Mouse (Mus musculus) lung, embryonic 14.5 days (tissue): ENCODE data around the gene Il27ra. TPM values are rescaled to one million over a fixed set of nuclear protein-coding genes. Genes with fewer than 3 reads are reported as not detected.

ENCODE experiments used
- ATAC-seq: fragments of 200-750 bp; cut with Nextera tagmentation; 2 replicates; pipeline ENCODE4 v1.8.0; 2017; ENCODE audit warnings: mild to moderate bottlenecking, moderate TSS enrichment, moderate library complexity; ENCODE audit not compliant: insufficient read depth
- DNase-seq: peaks from one replicate; pipeline ENCODE4 v3.0.0-alpha.2; 2015
- H3K27ac ChIP-seq: fragments of 300-500 bp; sonication (generic); 2 replicates; pipeline ENCODE4 v1.5.1; 2014; ENCODE audit warnings: low read depth, mild to moderate bottlenecking, moderate library complexity
- H3K27me3 ChIP-seq: fragments of 300-500 bp; sonication (generic); 2 replicates; pipeline ENCODE4 v1.6.1; 2014; ENCODE audit warnings: low read length, control low read depth; ENCODE audit not compliant: insufficient read depth
- H3K36me3 ChIP-seq: fragments of 300-500 bp; sonication (generic); 2 replicates; pipeline ENCODE4 v1.6.1; 2014; ENCODE audit warnings: control low read depth; ENCODE audit not compliant: insufficient read depth
- H3K4me1 ChIP-seq: fragments of 300-500 bp; sonication (generic); 2 replicates; pipeline ENCODE4 v1.6.1; 2014; ENCODE audit warnings: antibody characterized with exemption, control low read depth; ENCODE audit not compliant: insufficient read depth
- H3K4me2 ChIP-seq: fragments of 300-500 bp; sonication (generic); 2 replicates; pipeline ENCODE4 v1.6.1; 2014; ENCODE audit warnings: mild to moderate bottlenecking
- H3K4me3 ChIP-seq: fragments of 300-500 bp; sonication (generic); 2 replicates; pipeline ENCODE4 v1.5.1; 2014; ENCODE audit warnings: low read depth, low read length
- H3K9ac ChIP-seq: fragments of 300-500 bp; sonication (generic); 2 replicates; pipeline ENCODE4 v1.6.1; 2014
- H3K9me3 ChIP-seq: fragments of 300-500 bp; sonication (generic); 2 replicates; pipeline ENCODE4 v1.6.1; 2016; ENCODE audit warnings: low read depth, low read length, control low read depth
- CTCF ChIP-seq: IDR thresholded peaks from 2 replicates; pipeline ENCODE4 v1.5.1; 2016; ENCODE audit warnings: antibody characterized with exemption, low read depth
- WGBS: fragments of 180-500 bp; shearing (Covaris S2); extraction: QIAGEN DNeasy Blood & Tissue Kit; methylation state at CpG from one replicate; pipeline ENCODE4 v1.1.7; 2014; 5-methylcytosine and 5-hydroxymethylcytosine counted together
- polyA plus RNA-seq: library from polyadenylated mRNA; unstranded; fragments of >200 nt; fragmentation: Nextera tagmentation; extraction: Ambion mirVana; gene quantifications from 2 replicates; pipeline ENCODE4 v1.2.1, GENCODE M21; 2014

Il27ra gene
- polyA plus RNA-seq, 1 experiment from 2014 or later = 1.1 TPM

DNA sequence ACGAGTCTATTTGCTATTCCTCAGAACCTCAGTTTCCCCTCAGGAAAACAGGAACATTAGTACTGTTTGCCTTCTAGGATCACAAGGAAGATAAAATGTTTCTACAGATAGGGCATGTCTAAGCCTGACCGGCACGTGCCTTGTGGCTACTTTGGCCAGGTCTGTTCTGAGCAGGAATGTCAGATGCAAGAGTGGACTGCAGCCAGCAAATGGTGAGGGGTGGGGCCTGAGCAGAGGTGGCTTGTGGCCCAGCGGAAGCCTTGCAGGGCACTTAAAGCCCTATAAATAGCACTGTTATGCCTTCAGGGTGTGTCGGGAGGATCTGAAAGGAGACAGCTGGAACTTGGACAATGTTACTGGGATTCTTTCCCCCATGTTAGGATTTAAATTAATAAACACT is 19.3 kb downstream of the Il27ra start:
- Histone ChIP-seq H3K27me3 (peaks cover 20% of the 10 kb centered on the region; the same call in 1 of the 2 replicates), H3K27ac (no peak overlapping the region), H3K4me3 (no peak overlapping the region), H3K9ac (no peak overlapping the region), H3K36me3 (no peaks in the 10 kb centered on the region), H3K4me1 (peaks cover 15% of the 10 kb centered on the region), H3K9me3 (no peaks in the 10 kb centered on the region), H3K4me2 (0 out of 2 replicates have a peak overlapping the region, but pooled peaks have one; percentile 12)
- DNase-seq (peak; percentile 60), ATAC-seq (no peak)
- WGBS = 5% methylated on average over 5 of the region's 5 CpGs
- TF ChIP-seq CTCF = no peak

DNA sequence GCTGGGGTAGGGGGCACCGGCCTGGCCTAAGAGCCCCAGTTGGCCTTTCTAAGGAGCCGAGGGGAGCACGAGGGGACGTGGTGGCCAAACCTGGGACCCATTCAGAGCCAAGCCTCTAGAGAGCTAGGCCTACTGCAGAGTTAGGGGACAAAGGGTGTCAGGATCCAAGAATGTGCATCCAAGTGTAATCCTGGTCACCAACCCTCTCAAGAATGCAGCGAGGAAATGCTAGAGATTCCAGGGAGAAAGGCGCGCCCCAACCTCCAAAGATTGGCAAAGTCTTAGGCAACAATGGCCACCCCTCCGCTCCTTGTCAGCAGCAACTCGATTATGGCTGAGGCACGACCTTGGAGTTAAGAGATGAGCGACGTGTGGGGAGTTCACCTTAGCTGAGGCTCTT is 20.8 kb downstream of the Il27ra start:
- 39% methylated on average over 12 of the region's 12 CpGs for WGBS
- no peaks in the 10 kb centered on the region for H3K9me3 ChIP-seq
- H3K27me3 ChIP-seq = peaks cover 12% of the 10 kb centered on the region; the same call in 1 of the 2 replicates
- H3K4me3 ChIP-seq = peak overlapping the region; percentile 24
- no peaks in the 10 kb centered on the region for H3K36me3 ChIP-seq
- peak overlapping the region; percentile 36 for H3K27ac ChIP-seq
- ATAC-seq (peak; percentile 11; the same call in 1 of the 2 replicates), DNase-seq (peak; percentile 38)
- peak overlapping the region; percentile 13; the same call in 1 of the 2 replicates for H3K9ac ChIP-seq
- TF ChIP-seq CTCF = no peak
- peak overlapping the region; percentile 56 for H3K4me2 ChIP-seq
- H3K4me1 ChIP-seq = peaks cover 15% of the 10 kb centered on the region

DNA sequence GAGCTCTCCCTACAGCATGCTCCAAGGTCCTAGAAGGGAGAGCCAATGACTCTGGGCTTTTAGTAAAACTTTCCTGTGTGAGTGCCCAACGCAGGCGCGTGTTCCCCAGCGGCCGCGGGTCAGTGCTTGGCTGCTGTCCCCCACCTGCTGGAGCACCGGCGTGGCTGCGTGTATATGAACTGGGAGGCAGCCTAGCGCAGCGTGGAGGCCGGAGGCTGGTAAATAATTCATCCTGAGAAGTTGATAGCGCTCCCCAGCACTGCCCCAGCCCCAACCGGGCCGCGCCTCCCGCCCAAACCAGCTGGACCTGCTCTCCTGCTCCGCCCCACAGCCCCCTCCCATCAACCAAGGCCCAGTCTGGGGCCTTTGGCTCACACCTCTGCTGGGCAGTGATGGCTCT is 21.3 kb downstream of the Il27ra start, which contains the start of gene Palm3:
Gene Palm3 (plus strand): TSS at position 376 of the 400 bp plus-strand sequence.
- WGBS = 5% methylated on average over 17 of the region's 18 CpGs
- Histone ChIP-seq H3K9me3 (no peaks in the 10 kb centered on the region), H3K27ac (peak within 1 kb of the TSS; percentile 36), H3K27me3 (peaks cover 8% of the 10 kb centered on the region; the same call in 1 of the 2 replicates), H3K36me3 (no peaks in the 10 kb centered on the region), H3K4me2 (peak within 1 kb of the TSS; percentile 56), H3K4me1 (peaks cover 15% of the 10 kb centered on the region), H3K4me3 (peak within 1 kb of the TSS; percentile 24), H3K9ac (peak within 1 kb of the TSS; percentile 13; the same call in 1 of the 2 replicates)
- no peak; the same call in none of the 2 replicates for TF ChIP-seq CTCF
- ATAC-seq (peak; percentile 38), DNase-seq (peak; percentile 62)

DNA sequence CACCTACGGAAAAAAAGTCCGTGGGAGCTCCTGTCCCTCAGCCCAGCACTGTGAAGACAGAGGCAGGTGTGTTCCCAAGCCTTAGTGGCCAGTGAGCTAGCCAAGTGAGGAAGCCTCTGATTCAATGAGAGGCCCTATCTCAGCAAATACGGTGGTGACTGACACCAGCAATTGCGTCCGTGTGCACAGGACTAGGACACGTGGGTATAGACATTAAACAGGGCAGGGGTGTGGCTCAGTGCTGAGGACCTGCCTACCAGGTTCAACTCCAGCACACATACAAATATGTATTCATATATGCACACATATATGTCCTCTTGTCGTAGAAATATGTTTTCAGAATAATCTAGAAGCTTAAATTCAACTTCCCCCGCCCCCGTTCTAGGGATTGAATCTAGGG is 22.7 kb downstream of the Il27ra start:
- WGBS = 70% methylated on average over 9 of the region's 9 CpGs
- no peak overlapping the region for H3K4me2 ChIP-seq
- DNase-seq (no peak), ATAC-seq (no peak)
- H3K27me3 ChIP-seq = no peaks in the 10 kb centered on the region; the same call in 1 of the 2 replicates
- H3K9ac ChIP-seq = no peak overlapping the region
- H3K27ac ChIP-seq = no peak overlapping the region
- H3K36me3 ChIP-seq = no peaks in the 10 kb centered on the region
- no peaks in the 10 kb centered on the region for H3K9me3 ChIP-seq
- H3K4me1 ChIP-seq = peaks cover 10% of the 10 kb centered on the region; the same call in 1 of the 2 replicates
- TF ChIP-seq CTCF = no peak
- no peak overlapping the region for H3K4me3 ChIP-seq

DNA sequence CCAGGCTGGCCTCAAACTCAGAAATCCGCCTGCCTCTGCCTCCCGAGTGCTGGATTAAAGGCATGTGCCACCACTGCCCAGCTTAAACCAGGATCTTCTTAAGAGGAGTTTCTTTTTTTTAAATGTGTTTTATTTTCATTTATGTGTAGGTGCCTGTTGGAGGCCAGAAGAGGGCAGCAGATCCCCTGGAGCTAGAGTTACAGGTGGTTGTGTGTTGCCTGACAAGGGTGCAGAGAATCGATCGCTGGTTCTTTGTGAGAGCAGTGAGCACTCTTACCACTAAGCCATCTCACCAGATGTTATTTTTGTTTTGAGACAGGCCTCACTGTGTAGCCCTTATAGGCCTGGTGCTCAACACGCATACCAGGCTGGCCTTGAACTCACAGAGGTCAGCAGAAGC is 26.6 kb downstream of the Il27ra start:
- Histone ChIP-seq H3K4me2 (no peak overlapping the region), H3K4me1 (no peaks in the 10 kb centered on the region; the same call in 1 of the 2 replicates), H3K9ac (no peak overlapping the region), H3K9me3 (no peaks in the 10 kb centered on the region), H3K27me3 (peaks cover 29% of the 10 kb centered on the region), H3K4me3 (no peak overlapping the region), H3K27ac (no peak overlapping the region), H3K36me3 (no peaks in the 10 kb centered on the region)
- TF ChIP-seq CTCF = no peak
- ATAC-seq (no peak), DNase-seq (no peak)
- 93% methylated on average over 5 of the region's 5 CpGs for WGBS

DNA sequence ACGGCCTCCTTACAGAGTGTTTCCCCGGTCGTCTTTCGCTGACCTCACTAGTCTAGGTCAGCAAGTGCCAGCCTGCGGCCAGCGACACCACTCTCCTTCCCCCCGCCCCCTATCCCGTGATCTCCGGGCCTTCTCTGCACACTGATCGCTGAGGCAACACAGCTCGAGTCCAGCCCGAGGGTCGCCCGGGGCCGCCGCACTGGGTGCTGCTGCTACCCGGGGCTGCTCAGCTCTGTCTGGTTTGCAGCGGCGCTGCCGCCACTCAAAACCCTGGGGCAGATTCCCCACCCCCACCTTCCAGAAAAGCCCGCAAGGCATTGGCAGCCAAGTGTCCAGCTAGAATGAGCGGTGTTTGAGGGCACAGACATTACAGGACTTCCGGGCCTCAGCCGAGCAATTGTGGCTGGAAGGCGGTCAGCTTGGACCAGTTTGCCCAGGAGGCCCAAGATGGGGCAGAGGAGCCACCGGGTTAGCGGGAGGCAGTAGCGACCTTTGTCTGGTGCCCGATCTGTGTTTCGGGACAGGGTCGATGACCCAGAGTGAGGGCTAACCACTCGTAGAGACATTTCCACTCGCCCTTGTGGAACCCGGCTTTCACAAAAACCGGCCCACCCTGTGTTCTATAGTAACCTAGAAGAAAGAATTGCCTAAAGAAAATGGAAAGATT is 29.8 kb downstream of the Il27ra start:
- no peak for TF ChIP-seq CTCF
- peaks cover 39% of the 10 kb centered on the region for H3K27me3 ChIP-seq
- WGBS = 10% methylated on average over 35 of the region's 35 CpGs
- peak overlapping the region; percentile 29; the same call in 1 of the 2 replicates for H3K9ac ChIP-seq
- H3K4me2 ChIP-seq = peak overlapping the region; percentile 95
- ATAC-seq = no peak
- H3K4me3 ChIP-seq = peak overlapping the region; percentile 49
- no peaks in the 10 kb centered on the region for H3K9me3 ChIP-seq
- H3K36me3 ChIP-seq = no peaks in the 10 kb centered on the region
- DNase-seq = no peak
- H3K4me1 ChIP-seq = no peaks in the 10 kb centered on the region; the same call in 1 of the 2 replicates
- no peak overlapping the region for H3K27ac ChIP-seq

DNA sequence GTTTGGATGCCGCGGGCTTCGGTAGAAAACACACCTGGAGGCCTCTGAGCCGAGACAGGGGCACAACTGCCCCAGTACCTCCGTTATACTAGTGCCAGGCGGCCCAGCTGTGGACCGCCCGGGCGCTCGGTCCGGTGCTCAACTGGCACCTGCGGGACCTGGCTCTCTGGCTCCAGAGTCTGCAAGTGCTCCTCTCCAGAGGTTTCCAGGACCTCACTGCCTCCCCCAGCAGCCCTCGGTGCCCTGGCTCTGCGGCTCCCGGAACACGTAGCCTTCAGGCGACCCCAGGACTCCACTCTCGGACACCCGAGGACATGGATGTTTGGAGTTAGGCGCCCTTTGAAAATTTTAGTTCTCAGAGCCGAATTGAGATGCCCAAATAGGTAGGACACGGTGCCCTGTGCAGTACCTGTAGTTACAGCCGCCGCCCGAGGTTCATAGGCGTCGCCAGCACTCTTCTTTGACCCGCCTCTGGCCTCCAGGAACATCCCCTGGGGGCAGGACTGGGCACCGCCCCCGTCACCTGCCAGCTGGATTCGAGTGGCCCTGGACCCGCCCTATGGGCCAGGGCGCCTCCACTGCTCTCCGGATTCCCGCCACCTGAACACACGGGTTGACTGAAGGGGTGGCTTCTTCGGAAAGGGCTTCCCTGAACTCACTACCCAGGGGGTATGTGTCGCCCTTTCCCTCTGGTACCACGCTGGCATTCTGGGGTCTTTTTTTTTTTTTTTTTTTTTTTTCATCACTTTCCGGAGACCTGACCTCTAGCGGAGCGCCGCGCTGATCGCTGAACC is 30.5 kb downstream of the Il27ra start, which contains the start of gene 2210011C24Rik:
Gene 2210011C24Rik (minus strand): TSS at position 467 of the 794 bp plus-strand sequence.
- H3K9ac ChIP-seq = peak within 1 kb of the TSS; percentile 32
- no peak for TF ChIP-seq CTCF
- no peaks in the 10 kb centered on the region for H3K36me3 ChIP-seq
- 2% methylated on average over 45 of the region's 45 CpGs for WGBS
- DNase-seq (peak; percentile 32), ATAC-seq (no peak)
- H3K4me1 ChIP-seq = no peaks in the 10 kb centered on the region; the same call in 1 of the 2 replicates
- peaks cover 39% of the 10 kb centered on the region for H3K27me3 ChIP-seq
- H3K9me3 ChIP-seq = no peaks in the 10 kb centered on the region
- H3K4me3 ChIP-seq = peak within 1 kb of the TSS; percentile 49
- H3K27ac ChIP-seq = no peak within 1 kb of the TSS
- H3K4me2 ChIP-seq = peak within 1 kb of the TSS; percentile 95
